Mouse (Mus musculus) fibroblast of lung, adult 2 months (primary cell): Measurements from ENCODE around the gene Lrrc74a.

Source experiments
- DNase-seq: peaks from one replicate; pipeline ENCODE4 v3.0.0-alpha.2; 2011; ENCODE audit warnings: low read depth

Lrrc74a gene

DNA sequence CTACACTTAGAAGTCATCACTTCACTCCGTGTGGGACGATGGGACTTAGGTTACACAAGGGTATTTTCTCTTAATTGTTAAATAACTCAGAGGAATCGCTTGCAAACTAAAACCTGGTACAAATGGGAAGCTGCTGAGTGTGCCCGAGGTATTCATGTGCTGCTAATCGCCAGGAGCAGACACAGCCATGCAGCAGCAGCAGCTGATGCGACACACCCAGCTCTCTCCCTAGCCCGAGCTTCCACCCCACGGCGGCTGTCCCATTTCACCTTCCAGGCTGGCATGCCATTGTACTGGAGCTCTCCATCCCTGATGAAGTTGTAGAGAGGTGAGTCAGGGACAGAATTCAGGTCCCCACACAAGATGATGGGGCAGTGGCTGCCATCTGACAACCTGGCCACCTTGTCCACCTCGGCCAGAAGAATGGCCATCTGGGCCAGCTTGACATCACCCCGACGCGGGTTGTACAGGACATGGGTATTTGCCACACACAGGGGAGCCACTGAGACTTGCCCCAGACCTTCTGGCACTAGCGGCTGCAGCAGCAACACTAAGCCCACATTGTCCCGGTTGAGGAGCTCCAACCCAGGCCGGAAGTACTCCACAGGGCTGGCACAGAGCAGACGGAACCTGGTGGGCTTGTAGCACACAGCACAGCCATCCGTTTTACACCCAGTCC, 14.1 kb upstream of the Lrrc74a start:
- no peak for DNase-seq

DNA sequence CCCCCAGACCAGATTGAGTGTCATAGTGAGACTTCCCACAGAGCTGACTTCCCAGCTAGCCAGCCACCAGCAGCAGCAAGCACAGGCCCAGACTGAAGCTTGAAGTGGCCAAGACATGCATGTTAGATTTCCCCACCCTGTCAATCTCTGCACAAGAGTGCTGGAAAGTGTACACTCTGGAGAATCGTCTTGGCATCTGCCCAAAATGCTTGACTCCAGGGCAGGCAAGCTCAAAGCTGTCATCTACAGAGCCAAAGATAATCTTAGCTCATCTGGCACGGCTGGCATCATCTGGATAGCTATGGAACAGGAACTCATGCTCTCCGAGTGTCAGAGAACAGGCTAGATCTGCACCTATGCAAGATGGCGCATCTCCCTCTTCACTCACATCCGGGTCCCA, 12.7 kb upstream of the Lrrc74a start:
- DNase-seq: no peak

DNA sequence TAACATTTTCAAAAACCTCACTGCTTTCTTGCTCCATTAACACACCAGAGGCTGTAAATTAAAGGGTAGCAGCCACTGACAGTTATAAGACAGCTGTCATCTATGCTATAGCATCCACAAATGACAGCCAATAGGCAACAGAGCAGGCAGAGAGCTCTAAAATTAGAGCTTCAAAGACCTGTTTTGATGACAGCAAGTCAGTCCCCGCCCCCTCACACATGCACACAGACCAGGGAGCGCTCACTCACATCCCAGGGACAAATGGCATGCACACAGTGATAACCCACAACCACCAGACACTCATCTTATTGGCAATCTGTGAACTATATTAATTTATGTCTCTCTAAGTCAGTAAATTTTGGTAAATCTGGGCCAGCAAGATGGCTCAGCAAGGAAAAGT, 9.9 kb upstream of the Lrrc74a start:
- no peak for DNase-seq

DNA sequence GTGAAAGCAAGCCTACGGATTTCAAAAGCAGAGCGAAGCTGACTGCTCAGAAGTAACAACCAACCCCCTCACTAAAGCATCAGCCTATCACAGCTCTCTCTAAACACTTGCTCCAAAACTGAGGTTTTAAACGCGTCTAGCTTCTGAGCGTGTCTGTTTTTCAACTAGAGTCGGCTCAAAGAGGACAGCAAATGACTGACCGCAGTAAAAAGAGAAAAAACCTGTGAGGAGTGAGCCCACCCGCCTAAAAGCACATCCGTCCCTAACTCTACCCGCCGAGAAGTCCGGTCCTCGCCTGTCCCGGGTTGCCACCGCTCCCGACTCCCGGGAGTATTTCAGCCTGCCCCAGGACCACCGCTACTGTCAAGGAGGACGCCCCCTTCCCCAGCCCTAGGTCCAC, 8.5 kb upstream of the Lrrc74a start:
- DNase-seq: no peak

DNA sequence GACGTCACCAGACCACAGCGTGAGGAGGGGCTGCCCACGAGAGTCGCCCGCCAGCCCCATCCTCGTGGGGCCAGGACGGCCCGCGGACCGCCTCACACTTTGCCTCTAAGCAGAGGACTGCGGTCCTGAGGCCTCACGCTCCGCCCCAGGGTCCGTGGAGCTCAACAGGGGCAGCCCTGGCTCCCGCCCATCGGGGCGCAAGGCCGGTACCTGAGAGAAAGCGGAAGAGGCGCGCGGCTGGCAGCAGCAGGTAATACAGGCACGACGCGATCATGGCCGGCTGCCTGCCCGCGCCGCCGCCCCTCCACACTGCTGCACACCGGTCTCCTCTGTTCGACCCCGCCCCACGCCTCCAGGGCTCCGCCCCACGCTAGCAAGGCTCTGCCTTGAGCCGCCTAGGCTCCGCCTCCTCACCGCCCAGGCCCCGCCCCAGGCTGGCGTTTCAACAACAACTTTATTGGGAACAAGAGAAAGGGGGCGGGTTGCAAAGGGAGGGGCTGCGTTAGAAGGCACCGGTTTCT, 8.0 kb upstream of the Lrrc74a start, which contains the start of gene Angel1:
Gene Angel1 (minus strand): TSS at position 341 of the 521 bp plus-strand sequence.
- peak; percentile 73 for DNase-seq

DNA sequence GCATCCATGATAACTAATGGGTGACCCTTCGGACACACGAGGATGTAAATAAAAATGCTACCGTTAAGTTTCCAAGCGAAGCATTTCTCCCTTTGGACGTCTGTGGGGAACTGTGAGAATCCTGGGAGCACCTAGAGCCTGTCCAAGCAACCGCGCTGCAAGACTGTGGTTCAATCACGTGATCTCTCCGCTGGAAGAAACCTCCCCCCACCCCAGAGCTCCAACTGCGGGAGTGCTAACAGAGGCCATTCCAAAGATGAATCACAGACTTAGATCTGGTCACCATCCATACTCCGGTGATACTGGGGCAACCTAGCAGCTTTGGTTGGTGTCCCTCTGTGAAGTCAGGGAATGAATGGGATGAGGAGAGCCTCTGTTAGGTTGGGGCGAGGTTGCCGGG, 26.9 kb downstream of the Lrrc74a start:
- no peak for DNase-seq

DNA sequence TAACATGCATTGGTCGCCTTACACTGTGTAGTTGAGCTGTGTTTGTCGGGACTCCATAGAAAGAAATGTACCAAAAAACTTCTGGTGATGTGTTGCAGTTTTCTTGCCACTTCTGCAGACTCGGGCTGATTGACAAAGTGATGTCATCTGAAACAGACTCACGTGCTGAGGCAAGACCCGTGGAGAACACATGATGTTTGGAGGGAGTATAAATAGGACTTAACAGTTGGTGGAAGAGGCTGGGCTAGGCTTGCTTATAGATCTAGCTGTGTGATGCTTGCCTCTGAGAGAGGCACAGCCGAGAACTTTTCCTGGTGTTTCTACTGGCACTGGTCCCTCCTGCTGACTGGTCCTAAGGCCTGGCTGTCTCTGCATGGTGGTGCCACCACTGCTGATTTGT, 29.9 kb downstream of the Lrrc74a start:
- no peak for DNase-seq

DNA sequence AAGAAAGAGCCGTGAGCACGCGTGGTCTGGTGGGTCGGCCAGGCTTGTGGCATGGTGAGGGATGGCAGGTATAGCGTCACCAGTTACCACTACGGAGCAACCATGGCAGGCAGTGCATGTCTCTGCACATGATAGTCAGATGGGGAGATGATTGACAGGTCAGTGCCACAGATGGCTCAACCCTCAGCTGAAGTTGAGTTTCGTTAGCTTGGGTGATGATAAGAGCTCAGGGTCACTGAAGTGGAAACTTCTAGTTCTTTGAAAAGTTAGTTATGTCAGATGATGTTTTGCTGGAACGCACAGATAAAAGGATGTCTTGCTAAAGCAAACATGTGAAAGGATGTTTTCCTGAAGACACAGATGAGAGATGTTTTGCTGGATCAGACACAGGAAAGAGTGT, 32.3 kb downstream of the Lrrc74a start:
- no peak for DNase-seq

DNA sequence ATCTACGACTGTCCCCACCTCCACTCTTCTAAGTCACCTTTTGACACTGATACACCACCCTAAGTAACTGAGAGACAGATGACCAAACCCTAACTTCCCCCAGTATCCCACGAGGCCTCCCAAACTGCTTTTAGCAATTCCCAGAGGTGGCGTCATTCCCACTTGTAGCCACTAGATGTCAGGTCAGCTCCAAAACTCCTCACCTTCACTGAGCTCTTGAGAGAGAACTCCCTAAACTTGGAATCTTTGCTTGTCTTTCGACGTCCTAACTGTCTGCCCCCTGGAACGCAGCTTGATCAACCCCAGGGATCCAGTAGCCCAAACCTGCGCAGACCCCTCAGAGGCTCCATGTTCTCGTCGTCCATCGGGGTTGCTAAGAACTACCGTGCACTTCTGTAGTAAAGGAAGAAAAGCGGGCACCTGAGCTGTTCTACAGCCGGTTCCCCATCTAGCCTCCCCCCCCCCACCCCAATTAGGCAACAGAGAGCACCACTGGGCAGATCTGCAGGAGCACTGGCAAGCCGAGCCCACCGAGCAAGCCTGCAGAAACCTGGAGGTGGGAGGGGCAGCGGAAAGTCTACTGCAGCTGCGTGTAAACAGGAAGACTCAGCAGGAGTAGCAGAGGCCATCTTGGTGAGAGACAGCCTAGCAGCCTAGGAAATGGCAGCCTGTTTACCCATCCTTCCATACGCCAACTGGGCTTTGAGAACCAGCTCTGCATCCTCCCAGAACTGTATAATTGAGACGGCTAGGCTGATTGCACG, 33.9 kb downstream of the Lrrc74a start:
- DNase-seq: no peak

DNA sequence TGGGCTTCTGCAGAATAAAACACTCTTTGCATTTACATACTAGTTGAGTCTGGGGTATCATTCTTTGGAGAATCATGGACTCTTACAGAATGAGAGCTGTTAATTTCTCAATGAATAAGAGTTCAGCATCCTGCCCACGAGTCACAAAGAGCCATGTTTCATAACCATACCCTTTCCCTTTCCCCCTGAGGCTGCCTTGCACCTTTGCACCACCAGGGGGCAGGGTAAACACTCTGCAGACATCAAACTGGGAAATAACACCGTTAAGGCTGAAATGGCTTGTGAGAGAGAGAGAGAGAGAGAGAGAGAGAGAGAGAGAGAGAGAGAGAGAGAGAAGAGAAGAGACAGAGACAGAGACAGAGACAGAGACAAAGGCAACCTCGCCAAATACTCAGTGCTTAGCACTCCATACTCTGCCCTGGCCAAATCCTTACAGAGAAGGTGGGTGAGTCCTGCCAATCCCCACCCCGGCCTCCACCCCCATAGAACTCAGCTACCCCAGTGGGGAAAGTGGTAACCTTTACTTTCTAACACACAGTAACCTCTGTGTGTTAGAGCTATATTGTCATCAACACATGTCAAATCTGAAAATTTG, 34.9 kb downstream of the Lrrc74a start:
- no peak for DNase-seq

DNA sequence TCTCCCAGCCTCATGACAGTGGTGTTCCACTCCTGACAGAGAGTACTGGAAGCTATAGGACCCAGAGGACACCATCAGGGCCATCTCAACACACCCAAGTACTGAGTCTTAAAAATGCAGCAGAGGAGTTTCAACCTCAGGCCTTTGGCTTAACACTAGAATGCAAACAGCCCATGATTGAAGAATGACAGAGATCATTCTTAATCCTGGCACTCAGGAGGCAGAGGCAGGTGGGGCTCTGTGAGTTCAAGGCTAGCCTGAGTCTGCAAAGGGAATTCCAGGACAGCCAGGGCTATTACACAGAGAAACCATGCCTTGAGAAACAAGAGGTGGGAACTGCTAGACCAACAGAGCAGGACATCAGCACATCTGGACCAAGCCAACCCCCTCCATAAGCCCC, 35.6 kb downstream of the Lrrc74a start:
- no peak for DNase-seq

DNA sequence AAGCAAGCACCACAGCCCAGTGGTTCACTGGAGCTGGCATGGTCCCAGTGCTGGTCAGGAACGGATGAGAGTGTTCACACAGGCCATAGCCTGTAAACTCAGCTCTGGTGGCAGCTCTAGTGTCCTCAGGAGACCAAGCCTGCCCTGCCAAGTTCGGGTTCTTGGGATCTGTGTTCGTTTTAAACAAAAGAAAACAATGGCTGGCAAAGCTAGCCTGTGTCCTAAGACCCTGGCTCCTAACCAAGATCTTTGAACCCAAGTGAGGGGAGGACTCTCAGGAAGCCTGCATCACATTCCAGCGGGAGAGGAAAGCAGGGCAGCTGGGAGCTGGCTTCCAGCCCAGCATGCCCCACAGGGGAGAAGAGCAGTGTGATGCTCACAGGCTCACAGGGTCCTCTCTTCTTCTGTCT, 36.1 kb downstream of the Lrrc74a start:
- DNase-seq: peak; percentile 84

DNA sequence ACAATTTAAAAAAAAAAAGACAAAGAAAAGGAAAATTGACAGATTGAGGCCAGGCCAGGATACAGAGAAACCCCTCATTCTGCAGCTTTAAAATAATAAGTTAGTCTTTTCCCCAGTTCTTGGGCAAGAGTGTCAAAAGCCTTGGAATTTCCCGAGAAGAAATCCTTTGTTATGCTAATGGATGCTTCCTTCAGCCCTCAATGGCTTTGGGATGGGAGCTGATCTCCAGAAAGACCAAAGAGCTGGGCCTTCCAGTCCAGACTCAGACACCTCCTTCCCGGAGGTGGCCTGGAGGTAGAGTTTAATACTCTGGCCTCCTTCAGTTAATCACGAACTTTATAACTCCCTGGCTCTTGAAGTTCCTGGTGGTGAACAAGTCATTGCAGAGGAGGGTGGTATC, 36.8 kb downstream of the Lrrc74a start:
- no peak for DNase-seq

- DNase-seq: peak; percentile 85
These were observed 37.8 kb downstream of the Lrrc74a start for GRCm38 (mm10) chr12:86771823-86772427.

DNA sequence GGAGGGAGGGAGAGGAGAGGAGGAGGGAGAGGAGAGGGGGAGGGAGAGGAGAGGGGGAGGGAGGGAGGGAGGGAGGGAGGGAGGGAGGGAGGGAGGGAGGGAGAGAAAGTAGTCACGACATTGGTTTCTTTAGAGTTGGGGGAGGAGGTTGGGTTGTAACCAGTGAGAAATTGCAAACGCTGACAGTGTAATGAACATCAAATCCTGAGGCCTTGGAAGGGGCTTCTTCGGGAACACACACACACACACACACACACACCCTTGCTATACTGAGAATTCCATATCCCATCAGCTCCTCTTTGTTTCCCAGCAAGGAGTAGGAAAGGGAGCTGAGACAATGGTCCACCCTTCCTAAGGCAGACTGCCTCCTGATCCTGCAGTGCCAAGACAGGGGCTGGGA, 38.4 kb downstream of the Lrrc74a start:
- no peak for DNase-seq

GRCm38 (mm10) chr12:86775561-86776280, 41.6 kb downstream of the Lrrc74a start:
- peak; percentile 85 for DNase-seq

DNA sequence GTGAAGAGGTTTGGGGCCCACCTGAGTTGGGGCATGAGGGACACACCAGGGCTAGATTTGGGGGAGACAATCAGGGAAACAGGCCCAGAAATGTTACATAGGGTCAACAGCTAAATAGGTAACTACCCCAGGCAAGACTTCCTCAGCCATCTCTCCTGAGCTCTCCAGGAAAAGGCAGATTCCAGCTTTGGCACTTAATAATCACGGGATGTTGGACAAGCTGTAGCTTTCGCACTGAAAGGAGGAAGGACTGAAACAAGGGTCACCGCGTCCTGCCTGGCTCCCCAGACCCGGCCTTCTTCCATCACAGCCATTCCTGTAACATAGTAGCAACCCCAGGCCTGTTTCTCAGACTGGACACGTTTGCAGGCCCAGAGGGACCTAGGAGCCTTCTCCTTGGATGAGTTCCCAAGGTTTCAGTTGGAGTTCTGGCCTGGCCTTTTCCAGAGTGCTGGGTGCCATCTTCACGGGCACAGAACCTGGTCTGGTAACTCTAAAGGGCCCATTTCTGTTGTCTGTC, 42.2 kb downstream of the Lrrc74a start:
- DNase-seq: no peak

- no peak for DNase-seq
These were observed 44.4 kb downstream of the Lrrc74a start for GRCm38 (mm10) chr12:86778531-86778930.

DNA sequence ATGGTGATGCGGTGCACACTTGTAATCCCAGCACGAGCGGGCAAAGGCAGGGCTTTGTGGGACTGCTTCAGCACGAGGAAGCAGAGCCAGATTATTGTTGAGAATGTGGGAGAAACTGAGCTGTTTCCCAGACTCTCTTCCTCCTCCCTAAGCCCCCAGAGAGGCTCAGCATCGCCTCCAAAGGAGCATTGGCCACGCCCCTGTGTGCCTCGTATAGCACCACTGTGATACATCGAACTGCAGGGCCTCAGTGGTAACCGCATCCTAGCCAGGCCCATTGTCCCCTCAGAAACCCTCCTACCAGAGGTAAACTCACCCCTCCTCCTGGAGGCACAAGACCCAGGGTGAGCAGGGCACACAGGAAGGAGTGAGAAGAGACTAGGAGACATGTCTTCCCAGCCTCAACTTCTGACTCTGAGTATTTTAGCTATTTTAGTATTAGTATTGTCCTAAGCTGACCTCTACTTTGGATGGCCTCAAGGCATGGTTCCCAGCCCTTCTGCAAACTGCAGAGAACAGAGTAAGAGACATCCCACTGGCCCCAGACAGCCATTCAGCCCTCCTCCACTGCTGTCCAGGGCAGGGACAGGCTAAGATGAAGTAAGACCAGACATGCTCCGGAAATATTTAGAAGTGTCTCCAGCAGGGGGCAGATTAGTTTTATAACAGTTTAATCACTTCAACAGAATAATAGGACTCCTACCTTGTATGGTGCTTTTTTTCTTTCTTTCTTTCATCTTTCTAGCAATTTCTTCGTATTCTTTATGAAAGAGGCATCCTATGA, 45.2 kb downstream of the Lrrc74a start:
- DNase-seq: no peak

DNA sequence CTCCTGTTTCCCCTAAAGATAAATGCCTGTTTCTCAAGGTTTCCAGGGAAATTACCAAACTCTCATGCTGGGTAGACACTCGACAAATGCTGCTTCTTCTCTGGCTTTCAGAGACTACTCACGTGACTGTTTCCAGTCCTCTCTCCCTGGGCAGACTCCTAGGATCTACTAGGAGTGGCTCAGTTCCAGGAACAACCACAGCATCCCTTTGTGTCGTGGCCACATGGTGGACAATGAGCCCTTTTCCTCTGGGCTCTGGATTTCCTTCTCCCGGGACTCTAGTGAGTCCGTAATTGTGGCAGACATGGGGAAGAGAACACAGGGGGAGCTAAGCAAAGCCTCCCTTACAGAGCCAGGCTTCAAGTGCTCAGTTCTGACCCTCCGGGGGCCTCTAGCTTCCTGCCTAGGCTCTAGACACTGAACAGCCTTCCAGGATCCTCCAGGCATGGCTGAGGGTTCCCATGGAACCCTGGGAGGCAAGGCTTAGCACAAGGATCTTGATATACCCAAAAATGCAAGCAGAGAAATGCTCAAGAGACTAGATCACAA, 47.6 kb downstream of the Lrrc74a start:
- DNase-seq: no peak
